Mouse (Mus musculus): ENCODE measurements around the gene Lgalsl.

DNA sequence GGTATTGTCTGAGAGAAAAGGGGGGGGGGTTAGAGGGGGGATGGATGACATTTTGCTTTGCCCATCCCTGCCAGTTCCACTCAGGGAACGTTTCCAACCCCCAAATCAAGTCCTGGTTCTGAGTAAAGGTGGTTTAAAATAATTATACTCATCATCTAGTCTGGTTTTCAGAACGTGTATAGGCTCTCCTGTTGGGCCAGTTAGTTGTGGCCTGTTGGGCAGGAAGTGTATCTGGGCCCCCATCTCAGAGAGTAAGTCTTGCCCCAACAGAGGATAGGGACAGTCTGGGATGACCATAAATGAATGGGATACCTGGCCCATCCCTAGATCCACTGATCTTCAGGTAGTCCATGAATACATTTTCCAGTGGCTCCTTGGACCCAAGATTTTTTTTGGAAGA is 48.2 kb downstream of the Lgalsl start:
- TF ChIP-seq GATA1 (IDR thresholded peaks at IDR 0.05; ENCODE audit: low read length), result no peak
- TF ChIP-seq TAL1 (IDR thresholded peaks at IDR 0.05; ENCODE audit: low read length), result no peak
